Mouse (Mus musculus) cerebellum, adult 2 months (tissue): ENCODE data around the gene Rab19.

Experiments
- CTCF ChIP-seq: fragments of 200-500 bp; IDR thresholded peaks from 2 replicates; pipeline ENCODE4 v1.5.1; 2011; ENCODE audit warnings: low read depth, mild to moderate bottlenecking, control low read depth, low read length, moderate library complexity, borderline replicate concordance; ENCODE audit not compliant: insufficient read depth
- POLR2A ChIP-seq: fragments of 200-500 bp; IDR thresholded peaks from 2 replicates; pipeline ENCODE4 v1.6.1; 2011; ENCODE audit warnings: low read length, control low read depth, borderline replicate concordance; ENCODE audit not compliant: insufficient read depth

DNA sequence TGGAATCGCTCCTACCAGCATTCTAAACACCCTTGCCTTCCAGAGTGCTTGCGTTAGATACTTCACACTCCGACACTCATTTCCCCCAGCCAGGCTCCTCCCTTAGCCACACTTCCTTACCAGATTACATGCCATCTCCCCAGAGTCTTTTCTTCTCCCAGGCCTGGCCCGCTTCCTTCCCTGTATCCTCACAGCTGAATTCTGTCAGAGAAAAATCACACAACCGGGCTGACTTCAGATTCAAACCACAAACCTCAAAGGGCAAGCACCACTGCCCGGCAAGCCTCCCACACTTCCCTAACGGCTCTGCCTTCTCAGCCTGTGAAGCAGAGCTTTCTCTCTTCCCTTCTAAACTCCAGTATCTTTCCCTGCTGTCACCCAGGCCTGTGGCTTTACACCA, 8.2 kb upstream of the Rab19 start:
- TF ChIP-seq POLR2A (no peak), CTCF (no peak)
